Mouse (Mus musculus): Measurements from ENCODE around the gene Chit1. TPM values are rescaled to one million over a fixed set of nuclear protein-coding genes. Genes with fewer than 3 reads are reported as not detected.

The Chit1 gene
- polyA plus RNA-seq, 2 experiments = 0.08 TPM; not detected in 1

DNA sequence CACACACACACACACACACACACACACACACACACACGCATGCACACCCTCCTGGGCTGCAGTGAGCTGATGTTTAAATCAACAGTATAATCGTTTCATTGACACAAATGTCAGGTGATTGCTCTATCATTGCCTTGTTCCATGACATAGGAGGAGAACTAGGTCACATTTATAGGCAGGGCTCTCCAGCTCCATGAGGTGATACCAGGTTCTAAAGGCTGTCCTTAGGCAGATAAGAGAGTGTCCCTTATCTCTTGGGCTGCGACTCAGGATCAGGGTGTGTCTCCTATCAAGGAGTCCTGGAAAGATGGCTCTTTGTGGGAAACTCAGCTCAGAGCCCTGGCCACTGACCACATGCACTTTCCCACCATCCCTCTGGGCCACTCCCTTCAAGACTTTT, 57.5 kb downstream of the Chit1 start:
- H3K36me3 ChIP-seq (replicated peaks; ENCODE audit: control insufficient read depth, insufficient read depth, low read depth) = no peaks in the 10 kb centered on the region
- H3K4me2 ChIP-seq (ENCODE audit: low read depth) = no peak overlapping the region
- H3K9ac ChIP-seq (replicated peaks) = no peak overlapping the region
- TF ChIP-seq EP300 (IDR thresholded peaks at IDR 0.05; ENCODE audit: low read depth) = no peak
- TF ChIP-seq CTCF (IDR thresholded peaks at IDR 0.05; ENCODE audit: low read depth) = no peak
- H3K27me3 ChIP-seq (ENCODE audit: control insufficient read depth, insufficient read depth, low read length) = no peaks in the 10 kb centered on the region
- no peaks in the 10 kb centered on the region for H3K9me3 ChIP-seq (ENCODE audit: control insufficient read depth, low read length)
- no peak for DNase-seq (ENCODE audit: low read depth in 3 of 3, low spot score in 3 of 3)
- ATAC-seq (ENCODE audit: insufficient read depth) = no peak
- WGBS (ENCODE audit: insufficient replicate concordance) = 42% methylated on average over 3 of the region's 3 CpGs
- no peak overlapping the region for H3K27ac ChIP-seq
- H3K4me1 ChIP-seq (replicated peaks; ENCODE audit: control insufficient read depth in 2 of 2, insufficient read depth in 2 of 2, low read length in 1 of 2) = peaks cover 0 to 13% of the 10 kb centered on the region in 2 experiments; a peak in 2 of 4 replicates
- no peak overlapping the region for H3K4me3 ChIP-seq (ENCODE audit: insufficient read depth in 1 of 2, low read depth in 2 of 2, low read length in 2 of 2)

DNA sequence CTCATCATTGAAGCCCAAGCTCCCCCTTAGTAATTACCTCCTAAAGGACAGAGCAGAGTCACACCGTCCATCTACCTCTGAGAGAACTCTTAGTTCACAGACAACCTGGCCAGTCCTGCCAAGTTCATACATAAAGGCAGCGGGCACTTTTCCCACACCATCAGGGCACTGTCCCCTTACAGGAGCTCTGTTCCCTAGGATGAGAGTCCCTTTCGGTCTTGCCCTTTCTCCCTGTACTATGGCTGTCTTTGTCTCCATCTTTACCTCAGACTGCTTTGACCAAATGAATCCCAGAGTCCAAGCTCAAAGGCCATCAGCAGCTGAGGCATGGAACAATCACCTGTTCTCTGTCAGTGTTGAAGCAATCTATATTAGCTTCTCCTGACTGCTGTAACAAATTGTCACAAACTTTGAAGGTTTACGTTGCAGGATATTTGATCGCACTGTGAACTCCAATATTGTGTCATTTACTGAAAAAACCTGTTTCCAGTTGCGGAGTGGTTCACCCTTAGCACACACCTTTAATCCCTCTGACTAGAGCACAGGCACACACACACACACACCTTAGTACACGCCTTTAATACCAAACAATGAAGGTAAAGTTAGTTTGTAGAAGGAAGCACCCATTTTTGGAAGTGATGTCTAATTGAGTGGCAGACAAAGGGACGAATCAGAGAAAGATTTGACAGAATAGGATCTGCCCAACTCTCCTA, 58.1 kb downstream of the Chit1 start:
- H3K9ac ChIP-seq (replicated peaks) = no peak overlapping the region
- no peak overlapping the region for H3K27ac ChIP-seq
- ATAC-seq (ENCODE audit: insufficient read depth) (no peak), DNase-seq (ENCODE audit: low read depth in 3 of 3, low spot score in 3 of 3) (no peak)
- no peaks in the 10 kb centered on the region for H3K36me3 ChIP-seq (replicated peaks; ENCODE audit: control insufficient read depth, insufficient read depth, low read depth)
- TF ChIP-seq EP300 (IDR thresholded peaks at IDR 0.05; ENCODE audit: low read depth) (no peak), CTCF (IDR thresholded peaks at IDR 0.05; ENCODE audit: low read depth) (no peak)
- no peak overlapping the region for H3K4me2 ChIP-seq (ENCODE audit: low read depth)
- WGBS (ENCODE audit: insufficient replicate concordance) = 71% methylated on average over 8 of the region's 8 CpGs
- H3K4me1 ChIP-seq (replicated peaks; ENCODE audit: control insufficient read depth in 2 of 2, insufficient read depth in 2 of 2, low read length in 1 of 2) = peaks cover 0 to 13% of the 10 kb centered on the region in 2 experiments; a peak in 2 of 4 replicates
- no peak overlapping the region for H3K4me3 ChIP-seq (ENCODE audit: insufficient read depth in 1 of 2, low read depth in 2 of 2, low read length in 2 of 2)
- no peaks in the 10 kb centered on the region for H3K27me3 ChIP-seq (ENCODE audit: control insufficient read depth, insufficient read depth, low read length)
- H3K9me3 ChIP-seq (ENCODE audit: control insufficient read depth, low read length) = no peaks in the 10 kb centered on the region

DNA sequence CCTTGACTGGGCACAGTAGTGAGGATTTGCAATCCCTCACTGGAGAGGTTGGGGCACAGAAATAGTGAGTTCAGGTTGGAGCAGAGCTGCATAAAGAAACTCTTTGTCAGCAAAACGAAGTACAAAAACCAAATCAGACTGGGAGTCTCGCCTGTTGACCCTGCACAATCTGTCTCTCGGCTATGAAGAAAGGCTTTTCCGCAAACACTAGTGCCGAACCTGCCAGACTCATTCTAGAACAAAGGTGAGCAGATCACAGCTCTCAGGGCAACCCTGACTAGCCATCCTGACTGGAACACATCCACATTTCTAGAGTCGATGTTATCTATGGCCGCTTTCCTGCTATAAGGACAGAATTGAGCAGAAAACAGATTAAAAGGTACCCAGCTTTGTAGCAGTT, 62.0 kb downstream of the Chit1 start:
- no peak for TF ChIP-seq EP300 (IDR thresholded peaks at IDR 0.05; ENCODE audit: low read depth)
- TF ChIP-seq CTCF (IDR thresholded peaks at IDR 0.05; ENCODE audit: low read depth) = no peak
- ATAC-seq (ENCODE audit: insufficient read depth) (no peak), DNase-seq (ENCODE audit: low read depth in 3 of 3, low spot score in 3 of 3) (no peak)
- Histone ChIP-seq H3K9me3 (ENCODE audit: control insufficient read depth, low read length) (no peaks in the 10 kb centered on the region), H3K4me1 (replicated peaks; ENCODE audit: control insufficient read depth in 2 of 2, insufficient read depth in 2 of 2, low read length in 1 of 2) (peaks cover 0 to 9% of the 10 kb centered on the region in 2 experiments; a peak in 2 of 4 replicates), H3K4me2 (ENCODE audit: low read depth) (no peak overlapping the region), H3K4me3 (ENCODE audit: insufficient read depth in 1 of 2, low read depth in 2 of 2, low read length in 2 of 2) (no peak overlapping the region), H3K27me3 (ENCODE audit: control insufficient read depth, insufficient read depth, low read length) (no peaks in the 10 kb centered on the region), H3K27ac (no peak overlapping the region), H3K9ac (replicated peaks) (no peak overlapping the region), H3K36me3 (replicated peaks; ENCODE audit: control insufficient read depth, insufficient read depth, low read depth) (no peaks in the 10 kb centered on the region)
- 63% methylated on average over 7 of the region's 7 CpGs for WGBS (ENCODE audit: insufficient replicate concordance)

DNA sequence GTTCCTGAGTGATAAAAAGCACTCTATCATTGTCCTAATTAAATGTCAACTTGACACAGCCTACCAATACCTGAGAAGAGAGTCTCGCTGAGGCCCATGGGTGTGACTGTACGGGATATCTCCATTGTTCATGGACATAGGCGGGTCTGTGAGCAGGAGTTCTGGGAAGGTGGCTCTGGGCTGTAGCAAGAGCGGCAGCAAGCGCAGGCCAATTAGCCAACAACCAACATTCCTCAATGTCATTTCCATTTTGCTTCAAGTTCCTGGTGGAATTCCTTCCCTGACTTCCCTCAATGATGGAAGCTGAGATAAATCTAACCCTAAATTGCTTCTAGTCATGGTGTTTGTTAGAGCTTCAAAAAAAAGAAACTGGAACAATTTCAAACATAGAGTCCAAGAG, 66.9 kb downstream of the Chit1 start:
- Histone ChIP-seq H3K36me3 (replicated peaks; ENCODE audit: control insufficient read depth, insufficient read depth, low read depth) (no peaks in the 10 kb centered on the region), H3K27ac (no peak overlapping the region), H3K4me1 (replicated peaks; ENCODE audit: control insufficient read depth in 2 of 2, insufficient read depth in 2 of 2, low read length in 1 of 2) (no peaks in the 10 kb centered on the region), H3K4me2 (ENCODE audit: low read depth) (no peak overlapping the region), H3K9me3 (ENCODE audit: control insufficient read depth, low read length) (no peaks in the 10 kb centered on the region), H3K9ac (replicated peaks) (no peak overlapping the region), H3K4me3 (ENCODE audit: insufficient read depth in 1 of 2, low read depth in 2 of 2, low read length in 2 of 2) (no peak overlapping the region), H3K27me3 (ENCODE audit: control insufficient read depth, insufficient read depth, low read length) (no peaks in the 10 kb centered on the region)
- ATAC-seq (ENCODE audit: insufficient read depth) (no peak), DNase-seq (ENCODE audit: low read depth in 3 of 3, low spot score in 3 of 3) (no peak)
- 76% methylated on average over 5 of the region's 5 CpGs for WGBS (ENCODE audit: insufficient replicate concordance)
- no peak for TF ChIP-seq CTCF (IDR thresholded peaks at IDR 0.05; ENCODE audit: low read depth)
- TF ChIP-seq EP300 (IDR thresholded peaks at IDR 0.05; ENCODE audit: low read depth) = no peak

DNA sequence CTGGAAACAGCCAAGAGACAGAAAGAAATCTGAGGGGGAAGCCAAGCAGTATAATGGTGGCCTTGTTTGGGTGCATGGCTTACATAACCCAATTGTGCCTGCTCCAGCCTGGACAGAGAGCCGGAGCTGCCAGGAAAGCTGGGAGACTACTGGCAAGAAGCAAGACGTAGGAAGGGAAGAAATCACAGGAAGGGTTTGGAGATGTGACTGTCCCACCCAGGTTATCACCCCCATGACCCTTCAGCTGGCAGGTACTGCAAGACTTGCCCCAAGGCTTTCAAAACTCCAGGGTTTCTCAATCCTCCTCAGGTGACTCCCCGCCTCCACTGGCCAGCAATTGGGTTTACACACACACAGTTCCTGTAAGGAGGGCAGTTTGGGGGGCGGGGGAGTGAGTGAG, 71.0 kb downstream of the Chit1 start, which contains the start of gene Chil1:
Gene Chil1, plus strand, starts transcription at position 152 of the 400 bp plus-strand sequence.
- no peak for DNase-seq (ENCODE audit: low read depth in 3 of 3, low spot score in 3 of 3)
- no peak within 1 kb of the TSS for H3K4me3 ChIP-seq (ENCODE audit: insufficient read depth in 1 of 2, low read depth in 2 of 2, low read length in 2 of 2)
- no peaks in the 10 kb centered on the region for H3K4me1 ChIP-seq (replicated peaks; ENCODE audit: control insufficient read depth in 2 of 2, insufficient read depth in 2 of 2, low read length in 1 of 2)
- H3K36me3 ChIP-seq (replicated peaks; ENCODE audit: control insufficient read depth, insufficient read depth, low read depth) = no peaks in the 10 kb centered on the region
- H3K27ac ChIP-seq = no peak within 1 kb of the TSS
- no peaks in the 10 kb centered on the region for H3K9me3 ChIP-seq (ENCODE audit: control insufficient read depth, low read length)
- TF ChIP-seq CTCF (IDR thresholded peaks at IDR 0.05; ENCODE audit: low read depth) (no peak), EP300 (IDR thresholded peaks at IDR 0.05; ENCODE audit: low read depth) (no peak)
- no peak within 1 kb of the TSS for H3K4me2 ChIP-seq (ENCODE audit: low read depth)
- no peaks in the 10 kb centered on the region for H3K27me3 ChIP-seq (ENCODE audit: control insufficient read depth, insufficient read depth, low read length)
- no peak for ATAC-seq (ENCODE audit: insufficient read depth)
- no peak within 1 kb of the TSS for H3K9ac ChIP-seq (replicated peaks)
- 64% methylated on average over 4 of the region's 4 CpGs for WGBS (ENCODE audit: insufficient replicate concordance)

All from liver, embryonic 14.5 days (tissue).